In the genomic region with DNA sequence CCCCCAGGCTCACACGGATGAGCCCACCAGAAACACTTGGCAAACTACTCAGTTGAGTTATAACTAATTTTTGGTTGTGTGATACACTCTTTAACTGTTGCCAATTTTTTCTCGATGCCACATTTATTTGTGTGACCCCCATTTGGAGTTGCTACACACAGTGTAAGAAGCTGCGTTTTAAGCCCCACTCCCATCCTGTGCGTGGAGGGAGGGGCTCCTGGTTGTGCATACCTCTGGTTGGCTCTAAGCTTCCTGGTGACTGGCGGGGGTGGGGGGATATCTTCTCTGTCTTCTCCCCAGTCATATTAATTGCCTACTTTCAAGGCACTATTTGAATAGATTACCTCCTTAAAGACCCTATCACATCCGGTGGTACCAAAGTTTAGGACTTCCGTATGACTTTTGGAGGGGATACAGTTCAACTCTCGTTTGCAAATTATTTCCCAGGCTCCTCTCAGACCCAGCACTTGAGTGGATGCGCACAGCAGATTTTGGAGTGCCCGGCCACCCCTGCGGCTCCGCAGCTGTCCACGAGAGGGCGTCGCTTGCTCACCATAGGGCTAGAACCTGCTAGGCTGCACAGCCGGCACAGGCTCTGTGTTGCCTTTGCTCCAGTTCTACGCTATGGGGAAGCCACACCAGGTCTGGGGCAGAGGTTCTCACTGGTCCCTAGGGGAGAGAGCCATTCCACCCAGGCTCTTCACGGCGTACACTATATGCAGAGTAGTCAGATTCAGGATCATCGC, we compare ENCODE assay signal across 8 mouse cellular contexts.
A peak's percentile ranks its signal among the peaks of the same experiment; 100 is the strongest.
DNase-seq lines count a peak whose midpoint lies in the region; ATAC-seq and TF ChIP-seq lines count a peak whose summit lies in the region.

No protein-coding gene starts in this region.

- no peaks in the 10 kb centered on the region for H3K36me3 ChIP-seq in heart, embryonic 13.5 days
- H3K36me3 ChIP-seq in liver, embryonic 11.5 days (ENCODE audit: control insufficient read depth, insufficient read depth, low read length): no peaks in the 10 kb centered on the region
- no peaks in the 10 kb centered on the region for H3K36me3 ChIP-seq in neural tube, embryonic 11.5 days (ENCODE audit: control insufficient read depth, insufficient read depth, low read length)
- H3K36me3 ChIP-seq in stomach, postnatal 0 days (ENCODE audit: control insufficient read depth, insufficient read depth, low read length): no peaks in the 10 kb centered on the region

- H3K4me1 ChIP-seq in bone marrow macrophage, adult 2 months (ENCODE audit: control insufficient read depth, insufficient read depth, low read length): no peaks in the 10 kb centered on the region
- H3K4me1 ChIP-seq in heart, embryonic 13.5 days: 0 out of 2 replicates have a peak, but pooled peaks cover 4% of the 10 kb centered on the region
- no peaks in the 10 kb centered on the region for H3K4me1 ChIP-seq in liver, embryonic 11.5 days (replicated peaks; ENCODE audit: control insufficient read depth, insufficient read depth, low read length)
- no peaks in the 10 kb centered on the region for H3K4me1 ChIP-seq in neural tube, embryonic 11.5 days (ENCODE audit: control insufficient read depth, insufficient read depth, low read length)
- H3K4me1 ChIP-seq in stomach, postnatal 0 days (replicated peaks; ENCODE audit: control insufficient read depth, insufficient read depth): no peaks in the 10 kb centered on the region

- TF ChIP-seq EP300 in stomach, postnatal 0 days (optimal IDR thresholded peaks at IDR 0.05): no peak

- no peaks in the 10 kb centered on the region for H3K9me3 ChIP-seq in heart, embryonic 13.5 days
- no peaks in the 10 kb centered on the region for H3K9me3 ChIP-seq in liver, embryonic 11.5 days (ENCODE audit: control insufficient read depth, low read length)
- no peaks in the 10 kb centered on the region for H3K9me3 ChIP-seq in neural tube, embryonic 11.5 days (ENCODE audit: control insufficient read depth, low read length)
- no peaks in the 10 kb centered on the region for H3K9me3 ChIP-seq in stomach, postnatal 0 days (ENCODE audit: control insufficient read depth, low read length)

- 10% methylated on average over 20 of the region's 20 CpGs for WGBS in heart, embryonic 13.5 days
- 13% methylated on average over 20 of the region's 20 CpGs for WGBS in liver, embryonic 11.5 days
- WGBS in neural tube, embryonic 11.5 days: 13% methylated on average over 20 of the region's 20 CpGs
- 13% methylated on average over 20 of the region's 20 CpGs for WGBS in stomach, postnatal 0 days

- TF ChIP-seq POLR2A in bone marrow macrophage, adult 2 months (IDR thresholded peaks at IDR 0.05; ENCODE audit: borderline replicate concordance, low read depth, low read length): no peak

- H3K4me2 ChIP-seq in heart, embryonic 13.5 days: peak overlapping the region; percentile 32
- H3K4me2 ChIP-seq in liver, embryonic 11.5 days: no peak overlapping the region
- no peak overlapping the region for H3K4me2 ChIP-seq in neural tube, embryonic 11.5 days (ENCODE audit: low read depth)
- no peak overlapping the region for H3K4me2 ChIP-seq in stomach, postnatal 0 days (replicated peaks; ENCODE audit: low read depth)

- peak; percentile 59 for DNase-seq in 416B (ENCODE audit: low read depth)
- DNase-seq in kidney, postnatal 10 days: peak; percentile 92
- DNase-seq in liver, embryonic 11.5 days (ENCODE audit: low spot score): peak; percentile 79
- peak; percentile 83 for DNase-seq in neural tube, embryonic 11.5 days (ENCODE audit: low spot score)
- peak; percentile 83 for DNase-seq in stomach, postnatal 0 days (ENCODE audit: low spot score)

- H3K27ac ChIP-seq in bone marrow macrophage, adult 2 months (ENCODE audit: insufficient read depth, low read depth, low read length): no peak overlapping the region
- no peak overlapping the region for H3K27ac ChIP-seq in heart, embryonic 13.5 days (replicated peaks)
- no peak overlapping the region for H3K27ac ChIP-seq in liver, embryonic 11.5 days (ENCODE audit: low read depth, low read length)
- H3K27ac ChIP-seq in neural tube, embryonic 11.5 days (ENCODE audit: low read depth, low read length): no peak overlapping the region
- no peak overlapping the region for H3K27ac ChIP-seq in stomach, postnatal 0 days (replicated peaks)

- no peaks in the 10 kb centered on the region for H3K27me3 ChIP-seq in heart, embryonic 13.5 days (replicated peaks)
- H3K27me3 ChIP-seq in liver, embryonic 11.5 days (replicated peaks; ENCODE audit: control insufficient read depth, insufficient read depth, low read length): no peaks in the 10 kb centered on the region
- H3K27me3 ChIP-seq in neural tube, embryonic 11.5 days (ENCODE audit: control insufficient read depth, insufficient read depth, low read length): no peaks in the 10 kb centered on the region
- no peaks in the 10 kb centered on the region for H3K27me3 ChIP-seq in stomach, postnatal 0 days (ENCODE audit: control insufficient read depth, insufficient read depth, low read length)

- H3K9ac ChIP-seq in heart, embryonic 13.5 days: no peak overlapping the region
- no peak overlapping the region for H3K9ac ChIP-seq in liver, embryonic 11.5 days (ENCODE audit: low read depth, low read length)
- no peak overlapping the region for H3K9ac ChIP-seq in neural tube, embryonic 11.5 days (ENCODE audit: low read length)
- H3K9ac ChIP-seq in stomach, postnatal 0 days (ENCODE audit: low read length): no peak overlapping the region

- 0 out of 2 replicates have a peak, but pooled peaks have one; percentile 62 for ATAC-seq in erythroblast, adult 5-6 weeks (replicated peaks; ENCODE audit: low FRiP score, poor library complexity, severe bottlenecking)
- ATAC-seq in heart, embryonic 13.5 days (ENCODE audit: extremely low read depth, insufficient number of reproducible peaks, low FRiP score, low TSS enrichment): peak; percentile 21; the same call in 1 of the 2 replicates
- ATAC-seq in liver, embryonic 11.5 days (replicated peaks; ENCODE audit: low FRiP score): peak; percentile 60
- ATAC-seq in neural tube, embryonic 11.5 days (ENCODE audit: insufficient read depth, low FRiP score, low TSS enrichment): peak; percentile 81
- peak; percentile 87 for ATAC-seq in stomach, postnatal 0 days (ENCODE audit: low FRiP score, low TSS enrichment)

- no peak overlapping the region for H3K4me3 ChIP-seq in bone marrow macrophage, adult 2 months (ENCODE audit: insufficient read depth, low read length)
- no peak overlapping the region for H3K4me3 ChIP-seq in heart, embryonic 13.5 days
- H3K4me3 ChIP-seq in liver, embryonic 11.5 days (ENCODE audit: low read depth, low read length): no peak overlapping the region
- H3K4me3 ChIP-seq in neural tube, embryonic 11.5 days (ENCODE audit: low read depth, low read length): no peak overlapping the region
- H3K4me3 ChIP-seq in stomach, postnatal 0 days (ENCODE audit: low read depth, low read length): no peak overlapping the region

- peak; percentile 66 for TF ChIP-seq CTCF in bone marrow macrophage, adult 2 months (IDR thresholded peaks at IDR 0.05; ENCODE audit: low read depth, low read length)
- TF ChIP-seq CTCF in stomach, postnatal 0 days (IDR thresholded peaks at IDR 0.05; ENCODE audit: low read depth): peak; percentile 94

Comparison
In these comparisons a context has a peak if more than half of its experiments do, and no peak if none do; other contexts are left out.
1. ATAC-seq: peak in every context shown above with its lines; median percentile 87 in stomach, postnatal 0 days; 81 in neural tube, embryonic 11.5 days; 62 in erythroblast, adult 5-6 weeks; 60 in liver, embryonic 11.5 days; 21 in heart, embryonic 13.5 days.